Mouse (Mus musculus) brain, adult 2 months (tissue): ENCODE measurements around the gene Pla2g2e.
"Not testable (repeated sequence)": the region's sequence is repeated elsewhere in the genome, so short reads cannot be mapped to it uniquely, and the experiment has no call there.

Experiments
- DNase-seq: peaks from one replicate; pipeline ENCODE4 v3.0.0; 2011; ENCODE audit warnings: low read depth, low spot score

Gene Pla2g2e

DNA sequence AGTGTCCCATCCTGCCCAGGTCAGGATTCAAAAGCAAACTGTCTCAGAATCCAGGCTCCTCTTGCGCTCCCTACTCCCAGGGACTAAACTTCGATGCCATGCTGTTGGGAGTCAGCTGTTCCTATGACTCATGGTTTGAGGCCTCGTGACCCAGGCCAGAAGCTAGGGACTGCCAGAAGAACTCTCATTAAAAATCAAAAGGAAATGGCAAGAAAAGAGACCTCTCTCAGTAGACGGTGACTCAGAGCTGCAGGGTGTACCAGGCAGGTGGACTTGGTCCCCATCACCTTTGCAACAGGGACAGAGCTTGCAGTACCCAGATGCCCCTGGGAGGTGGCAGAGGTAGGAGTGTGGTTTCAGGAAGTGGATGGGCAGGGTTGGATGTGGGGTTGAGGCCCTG is at the start of gene Pla2g2e:
Gene Pla2g2e (plus strand): TSS at position 212 of the 400 bp plus-strand sequence.
- no peak for DNase-seq

DNA sequence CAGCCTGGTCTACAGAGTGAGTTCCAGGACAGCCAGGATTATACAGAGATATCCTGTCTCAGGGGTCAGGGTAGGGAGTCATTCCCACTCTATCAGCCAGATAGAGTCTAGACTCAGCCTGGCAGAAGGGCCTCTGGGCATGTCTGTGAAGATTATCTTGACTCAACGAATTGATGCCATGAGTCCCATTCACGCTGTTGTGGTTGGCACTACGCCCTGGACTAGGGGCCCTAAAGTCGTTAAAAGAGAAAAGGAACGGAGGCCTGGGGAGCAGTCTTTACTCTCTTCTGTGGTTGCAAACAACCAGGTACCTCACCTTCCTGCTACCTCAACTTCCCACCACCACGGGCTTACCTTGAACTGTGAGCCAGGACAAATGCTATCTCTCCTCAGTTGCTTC is 37.9 kb upstream of the Pla2g2e start:
- no peak for DNase-seq

DNA sequence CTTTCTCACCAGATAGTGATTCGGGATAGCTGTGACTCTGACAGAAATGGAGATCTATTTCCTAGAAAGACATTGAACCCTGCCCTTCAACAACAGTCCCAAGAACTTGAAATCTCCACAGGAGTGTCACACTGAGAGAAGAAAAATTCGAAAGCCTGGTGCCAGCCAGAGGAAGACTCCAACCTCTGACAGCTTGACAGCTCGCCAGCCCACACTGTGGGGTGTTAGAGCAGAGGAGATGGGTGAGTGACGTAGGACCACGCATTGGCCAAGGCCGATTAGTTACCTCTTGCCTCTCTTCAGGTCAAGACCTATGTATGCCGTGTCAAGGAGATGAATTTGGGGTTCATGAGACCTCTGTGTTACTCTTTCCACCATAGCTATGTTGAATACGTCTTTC is 37.0 kb upstream of the Pla2g2e start:
- DNase-seq: no peak

DNA sequence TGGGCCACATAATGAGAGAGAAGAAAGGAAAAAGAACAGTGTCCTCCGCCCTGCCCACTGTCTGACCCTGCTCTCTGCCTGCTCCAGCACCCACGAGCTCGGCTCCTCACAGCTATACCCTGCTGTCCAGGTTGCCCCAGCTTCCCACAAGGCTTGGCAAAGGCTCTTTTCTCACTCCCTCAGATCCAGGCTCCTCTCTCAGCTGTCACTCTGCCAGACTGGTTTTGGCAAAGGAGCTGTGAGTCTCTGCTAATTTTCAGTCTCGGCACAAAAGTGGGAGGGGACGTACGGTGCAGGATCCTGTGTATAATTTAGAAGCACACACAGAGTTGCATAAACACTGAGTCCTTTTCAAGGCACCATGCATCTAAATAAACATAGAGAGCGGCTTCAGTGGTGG is 36.4 kb upstream of the Pla2g2e start:
- peak; percentile 94 for DNase-seq

DNA sequence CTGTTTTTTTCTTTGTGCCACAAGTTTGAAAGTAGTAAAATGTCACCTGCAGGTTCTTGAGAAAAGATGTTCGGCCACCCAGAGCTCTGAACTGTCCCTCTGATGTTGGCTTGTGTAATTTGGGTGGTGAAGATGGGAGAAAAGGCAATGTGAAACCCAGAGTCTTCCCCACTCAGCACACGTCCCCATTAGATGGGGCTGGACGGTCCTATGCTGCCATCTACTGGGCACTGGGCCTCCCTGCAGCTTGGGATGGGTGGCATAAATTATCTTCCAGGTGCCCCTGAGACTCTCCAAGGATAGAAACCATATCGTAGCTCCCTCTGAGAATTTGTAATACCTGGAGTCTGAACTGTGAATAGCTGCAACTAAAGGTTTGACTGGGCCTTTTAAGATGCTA is 26.3 kb upstream of the Pla2g2e start:
- peak; percentile 81 for DNase-seq

DNA sequence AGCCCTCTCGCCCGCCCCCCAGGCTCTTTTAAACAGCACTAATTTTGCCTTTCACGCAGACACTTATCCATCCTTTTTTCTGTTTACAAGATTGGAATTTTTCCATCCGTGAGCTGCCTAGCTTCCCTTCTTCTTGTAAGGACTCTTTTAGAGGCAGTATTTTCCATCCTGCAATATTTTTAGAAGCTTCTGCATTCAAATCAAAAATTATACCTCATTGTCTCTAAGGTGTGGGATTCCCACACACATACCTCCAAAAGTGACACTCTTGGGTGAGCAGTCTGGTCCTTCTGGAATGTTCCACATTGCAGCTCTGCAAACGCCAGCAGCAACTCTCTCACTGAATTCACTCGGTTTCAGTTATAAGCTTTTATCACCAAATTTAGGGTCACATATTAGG is 24.8 kb upstream of the Pla2g2e start:
- peak; percentile 65 for DNase-seq

DNA sequence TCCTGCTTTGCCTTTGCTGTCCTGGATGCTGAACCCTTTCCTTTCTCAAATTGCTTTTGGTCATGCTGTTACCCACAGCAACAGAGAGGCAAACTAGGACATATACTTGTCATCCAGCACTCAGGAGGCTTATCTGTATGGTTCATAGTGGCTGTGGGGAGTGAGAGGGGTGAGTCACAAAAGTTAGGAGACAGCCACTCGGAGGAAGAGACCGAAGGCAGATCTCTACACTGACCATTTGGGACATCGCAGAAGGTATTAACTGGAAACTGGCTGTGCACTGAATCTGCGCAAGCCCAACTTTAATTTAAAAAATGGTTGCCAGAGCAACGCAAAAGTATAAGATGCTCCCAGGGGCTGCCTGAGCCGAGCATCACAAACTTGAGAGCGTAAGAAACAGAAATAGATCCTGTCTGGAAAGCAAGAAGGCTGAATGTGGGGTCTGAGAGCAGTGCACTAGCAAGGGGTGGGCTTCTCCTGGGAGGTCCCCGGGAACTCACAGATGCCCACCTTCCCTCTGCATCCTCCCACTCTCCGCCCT is 22.6 kb upstream of the Pla2g2e start:
- DNase-seq: peak; percentile 56

DNA sequence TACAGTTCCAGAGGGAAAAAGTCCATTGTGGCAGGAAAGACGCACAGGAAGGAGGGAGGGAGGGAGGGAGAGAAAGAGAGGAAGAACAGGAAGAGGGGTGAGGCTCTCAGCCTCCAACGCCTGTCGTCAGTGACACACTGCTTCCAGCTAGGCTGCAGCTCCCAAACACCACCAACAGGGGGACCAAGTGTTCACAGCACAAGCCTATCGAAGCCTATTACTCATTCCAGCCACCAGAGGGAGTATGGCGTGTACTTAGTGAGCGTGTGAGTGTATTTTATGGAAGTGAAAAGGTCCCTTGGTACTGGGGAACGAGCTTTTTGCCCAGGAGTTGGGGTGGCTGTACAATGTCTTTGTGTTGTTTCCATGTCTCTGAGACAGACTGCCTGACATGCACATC is 21.3 kb upstream of the Pla2g2e start:
- DNase-seq: peak; percentile 92

DNA sequence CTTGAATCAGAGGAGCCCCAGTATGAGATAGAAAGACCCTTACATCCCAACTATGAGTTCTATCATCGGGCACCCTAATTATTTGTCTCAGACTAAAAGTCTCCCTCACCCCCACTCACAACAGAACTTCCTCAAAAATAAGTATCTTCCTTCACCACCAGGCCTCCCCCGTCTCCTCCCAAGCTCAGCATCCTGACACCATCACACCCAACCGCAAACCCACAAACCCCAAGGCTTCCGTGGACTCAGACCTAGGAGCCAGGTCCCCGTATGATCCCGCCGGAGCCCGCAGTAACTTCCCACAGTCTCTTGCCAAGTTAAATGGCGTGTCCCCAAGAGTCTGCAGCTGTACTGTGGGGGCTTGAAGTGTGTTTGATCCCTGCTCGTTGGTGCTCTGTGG is 20.2 kb upstream of the Pla2g2e start:
- no peak for DNase-seq

DNA sequence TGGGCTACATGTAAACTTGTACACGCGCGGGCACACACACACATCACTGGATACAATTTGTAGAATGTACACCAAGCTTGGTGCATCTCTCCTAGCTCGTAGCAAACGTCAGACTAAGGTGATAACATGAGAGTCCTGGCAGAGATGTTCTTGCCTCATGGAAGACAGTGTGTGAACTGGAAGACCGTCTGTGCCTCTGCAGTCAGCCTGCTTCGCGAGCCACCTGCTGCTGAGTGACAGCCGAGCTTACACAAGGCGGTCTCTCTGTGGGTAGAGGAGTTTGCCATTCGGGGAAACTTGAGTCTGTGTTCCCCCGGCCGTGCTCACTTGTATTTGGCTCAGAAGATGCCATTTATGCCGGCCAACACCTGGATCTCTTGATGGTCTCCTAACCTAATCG is 19.3 kb upstream of the Pla2g2e start:
- peak; percentile 82 for DNase-seq

DNA sequence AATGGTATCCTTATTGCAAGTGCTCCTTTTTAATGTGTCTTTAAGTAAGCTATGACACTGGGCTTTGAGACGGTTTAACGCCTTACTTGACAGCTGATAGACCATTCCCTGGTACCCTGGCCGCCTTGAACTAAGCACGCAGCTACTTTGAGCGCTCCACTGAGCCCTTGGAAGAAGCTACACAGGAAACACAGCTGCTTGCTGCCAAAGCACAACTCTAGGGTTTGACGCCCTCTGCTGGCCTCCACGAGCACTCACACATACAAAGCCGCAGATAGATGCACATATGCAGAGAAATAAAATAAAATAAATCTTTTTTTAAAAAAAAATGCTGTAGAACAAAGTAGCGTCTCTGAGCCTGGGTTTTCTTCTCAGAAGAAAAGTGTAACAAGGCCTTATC is 18.5 kb upstream of the Pla2g2e start:
- DNase-seq: peak; percentile 77

DNA sequence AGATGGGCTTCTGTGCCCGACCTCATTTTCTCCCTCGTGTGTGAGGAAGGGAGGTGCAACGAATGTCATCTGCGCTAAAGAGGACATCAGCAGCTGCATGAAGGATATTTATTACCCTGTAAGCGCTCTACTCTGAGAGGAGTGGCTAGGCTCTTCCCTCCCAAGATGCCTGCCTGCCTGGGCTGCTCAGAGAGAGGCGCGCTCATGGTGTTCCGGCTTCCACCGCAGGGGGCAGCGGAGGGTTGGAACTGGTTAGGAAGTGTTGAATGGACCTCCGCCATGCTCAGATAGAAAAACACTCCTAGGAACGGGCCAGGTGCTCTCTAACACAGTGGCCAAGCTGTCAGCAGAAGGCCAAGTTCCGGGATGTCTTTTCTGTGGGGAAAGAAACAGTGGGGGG is 18.0 kb upstream of the Pla2g2e start:
- DNase-seq: peak; percentile 91

DNA sequence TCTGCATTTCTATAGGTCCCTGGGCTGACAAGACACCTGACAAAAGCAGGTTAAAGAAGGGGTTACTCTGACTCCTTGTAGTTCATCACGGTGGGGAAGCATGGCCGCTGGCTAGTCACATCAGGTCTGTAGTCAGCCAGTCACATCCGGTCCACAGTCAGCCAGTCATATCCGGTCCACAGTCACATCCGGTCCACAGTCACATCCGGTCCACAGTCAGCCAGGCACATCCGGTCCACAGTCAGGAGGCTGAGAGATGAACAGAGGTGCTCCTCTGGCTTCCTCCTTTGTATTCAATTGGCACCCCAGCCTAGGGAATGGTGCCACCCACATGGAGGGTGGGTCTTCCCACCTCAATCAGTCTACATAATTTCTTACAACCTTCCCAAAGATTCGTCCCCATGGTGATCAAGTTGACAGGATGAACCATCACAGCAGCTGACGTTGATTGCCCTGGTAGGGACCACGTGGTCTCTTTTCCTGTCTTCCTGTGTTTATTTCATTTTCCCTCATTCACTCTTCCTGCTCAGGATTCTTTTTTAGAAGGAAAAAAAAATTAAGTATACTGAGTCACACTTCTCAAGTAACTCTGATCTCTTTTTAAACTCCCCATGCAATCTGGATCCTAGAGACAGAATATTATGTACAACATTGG is 14.3 kb upstream of the Pla2g2e start, which contains the start of gene Pla2g5:
Gene Pla2g5 (minus strand): TSS at position 139 of the 655 bp plus-strand sequence.
- DNase-seq: no peak

DNA sequence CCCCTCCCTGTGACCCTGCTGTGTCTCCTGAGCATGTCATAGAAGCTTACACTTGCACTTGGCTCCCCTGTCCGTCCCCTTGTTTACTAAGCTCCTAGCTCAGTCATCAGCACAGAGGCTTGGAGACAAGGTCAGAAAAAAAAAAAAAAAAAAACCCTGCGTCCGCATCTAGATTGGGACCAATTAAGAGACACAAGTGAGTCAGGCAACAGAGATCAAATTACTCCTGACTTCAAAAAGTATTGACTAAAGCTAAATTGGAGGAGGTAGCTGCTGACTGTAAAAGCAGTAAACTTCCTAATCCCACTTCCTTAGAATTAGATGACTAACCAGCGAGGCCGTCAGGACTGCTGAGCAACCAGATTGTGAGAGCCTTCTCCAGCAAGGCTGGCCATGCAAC is 12.7 kb upstream of the Pla2g2e start:
- no peak for DNase-seq

DNA sequence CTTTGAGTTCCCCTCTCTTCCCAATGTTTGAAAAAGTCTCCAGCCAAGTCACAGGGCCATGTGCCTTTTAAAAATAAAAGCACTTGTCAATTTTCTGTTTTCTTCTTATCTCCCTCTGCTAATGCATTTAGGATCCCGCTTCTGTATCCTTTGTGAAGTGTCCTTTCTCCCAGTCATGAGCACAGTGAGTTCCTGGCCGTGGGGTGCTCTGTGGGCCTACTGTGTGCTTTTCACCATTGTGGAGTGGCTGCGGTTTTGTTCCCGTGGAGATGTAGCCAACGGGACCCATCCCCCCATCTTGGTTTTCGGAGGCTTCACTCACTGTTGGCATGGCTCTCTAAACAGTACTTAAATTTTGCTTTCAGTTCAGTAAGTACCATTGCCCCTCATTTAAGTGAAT is 11.8 kb upstream of the Pla2g2e start:
- DNase-seq: no peak

DNA sequence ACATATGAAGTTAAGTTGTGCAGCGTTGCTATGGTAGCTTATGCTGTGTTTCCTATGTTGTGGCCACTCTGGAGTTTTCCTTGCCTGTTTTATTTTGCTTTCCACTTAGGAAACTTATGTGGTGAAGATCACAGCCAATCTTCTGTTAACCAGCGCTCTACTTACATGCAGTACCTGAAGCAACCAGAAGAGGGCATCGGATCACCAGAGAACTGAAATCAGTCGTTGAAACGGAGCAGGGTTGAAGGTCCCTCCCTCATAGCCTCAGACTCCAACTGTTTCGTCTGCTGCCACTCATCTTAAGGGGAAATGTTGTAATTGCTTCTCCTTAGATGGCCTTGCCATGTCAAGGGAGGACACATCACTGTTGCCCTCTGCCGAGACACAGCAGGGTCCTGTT is 11.3 kb upstream of the Pla2g2e start:
- peak; percentile 81 for DNase-seq

DNA sequence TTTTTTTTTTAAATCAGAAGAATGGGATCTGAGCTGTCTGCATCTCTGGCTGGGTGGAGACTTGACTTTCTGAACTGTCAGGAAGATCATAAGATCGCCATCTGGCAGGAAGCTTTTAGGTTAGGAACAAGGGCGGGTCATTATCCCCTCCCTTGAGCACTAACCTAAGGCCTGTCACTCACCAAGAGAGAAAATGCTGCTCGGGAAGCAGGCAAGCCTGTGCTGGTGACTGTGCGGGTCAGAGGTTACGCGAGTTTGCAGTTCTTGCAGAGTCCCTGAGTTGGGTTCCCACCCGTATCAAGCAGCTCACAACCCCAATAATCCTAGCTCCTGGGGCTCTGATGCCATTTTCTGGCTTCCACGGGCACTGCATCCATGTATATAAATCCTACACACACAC is 9.1 kb upstream of the Pla2g2e start:
- DNase-seq: no peak

DNA sequence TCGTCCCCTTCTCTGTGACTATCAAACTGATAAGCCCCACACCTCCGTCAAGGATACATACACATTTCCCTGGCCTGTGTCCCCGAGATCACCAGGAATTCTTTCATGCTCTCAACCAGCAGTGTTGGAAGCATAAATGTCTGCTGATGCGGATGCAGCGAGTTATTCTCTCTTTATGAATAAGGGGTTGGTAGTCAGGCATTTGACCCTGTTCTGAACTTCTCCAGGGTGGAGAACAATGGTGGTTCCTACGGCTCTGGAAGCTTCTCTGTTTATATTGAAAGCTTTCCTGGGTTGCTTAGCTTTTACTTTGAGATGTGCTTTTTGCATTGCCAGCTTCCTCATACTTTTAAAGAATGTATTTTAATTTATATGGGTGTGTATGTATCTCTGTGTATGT is 3.9 kb upstream of the Pla2g2e start, which contains the start of gene Gm13030:
Gene Gm13030 (minus strand): TSS at position 101 of the 400 bp plus-strand sequence.
- DNase-seq: no peak

DNA sequence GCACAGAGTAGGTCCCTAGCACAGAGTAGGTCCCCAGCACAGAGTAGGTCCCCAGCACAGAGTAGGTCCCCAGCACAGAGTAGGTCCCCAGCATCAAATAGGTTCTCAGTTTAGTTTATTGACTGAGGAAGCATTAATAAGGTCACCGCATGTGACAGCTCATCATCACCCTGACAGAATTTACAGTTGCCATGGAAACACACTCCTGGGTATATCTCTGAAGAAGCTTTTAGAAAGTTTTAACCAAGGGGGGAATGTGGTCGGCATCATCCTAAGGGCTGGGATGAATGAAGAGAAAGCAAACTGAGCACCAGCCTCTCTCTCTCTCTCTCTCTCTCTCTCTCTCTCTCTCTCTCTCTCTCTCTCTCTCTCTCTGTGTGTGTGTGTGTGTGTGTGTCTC is 2.5 kb upstream of the Pla2g2e start:
- not testable (repeated sequence) for DNase-seq

DNA sequence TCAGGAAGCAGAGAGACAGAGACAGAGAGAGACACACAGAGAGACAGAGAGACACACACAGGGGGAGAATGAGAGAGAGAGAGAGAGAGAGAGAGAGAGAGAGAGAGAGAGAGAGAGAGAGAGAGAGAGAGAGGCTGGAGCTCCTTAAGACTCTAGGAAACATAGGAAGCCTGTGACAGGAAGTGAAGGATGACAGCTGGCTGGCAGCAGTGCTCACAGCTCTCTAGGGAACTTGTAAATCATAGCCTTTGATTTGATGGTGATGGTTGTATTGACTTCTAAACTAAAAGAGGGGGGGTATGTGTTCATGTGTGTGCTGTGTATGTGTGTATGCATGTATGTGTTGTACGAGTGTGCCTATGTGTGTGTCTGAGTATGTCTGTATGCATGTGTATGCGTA is 1.8 kb upstream of the Pla2g2e start:
- DNase-seq: no peak

DNA sequence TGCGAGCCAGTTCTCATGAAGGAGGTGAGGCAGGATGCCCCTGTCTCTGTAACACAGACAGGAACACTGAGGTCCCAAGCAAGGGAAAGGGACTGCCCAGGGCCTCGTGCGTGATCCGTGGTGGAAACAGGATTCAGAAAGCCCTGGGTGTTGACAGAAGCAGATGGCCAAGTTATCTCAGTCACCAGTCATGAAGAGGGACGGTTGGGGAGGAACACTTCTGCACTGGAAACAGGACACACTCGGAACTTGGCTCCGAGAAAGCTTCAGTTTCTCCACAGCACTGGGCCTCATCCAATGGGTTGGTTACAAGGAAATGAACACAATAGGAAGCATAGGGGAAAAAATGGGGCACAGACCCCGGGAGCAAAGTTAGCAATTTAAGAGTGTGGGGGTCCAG is 1.0 kb downstream of the Pla2g2e start:
- DNase-seq: no peak

DNA sequence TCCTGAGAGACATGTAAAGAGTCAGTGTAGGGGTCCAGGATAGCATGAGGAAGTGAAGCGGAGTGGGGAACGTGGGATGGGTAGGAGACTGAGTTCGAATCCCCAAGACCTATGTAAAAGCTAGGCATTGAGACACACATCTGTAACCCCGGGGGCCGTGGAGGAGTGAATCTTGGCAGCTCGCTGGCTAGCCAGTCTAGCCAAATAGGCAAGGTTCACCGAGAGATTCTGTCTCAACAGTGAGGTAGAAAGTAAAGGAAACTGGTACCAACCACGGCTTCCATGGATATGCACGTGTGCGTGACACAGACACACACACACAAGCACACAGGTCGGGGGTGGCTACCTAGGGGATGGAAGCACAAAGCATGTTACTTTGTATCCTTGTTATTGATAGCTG is 2.1 kb downstream of the Pla2g2e start:
- no peak for DNase-seq

DNA sequence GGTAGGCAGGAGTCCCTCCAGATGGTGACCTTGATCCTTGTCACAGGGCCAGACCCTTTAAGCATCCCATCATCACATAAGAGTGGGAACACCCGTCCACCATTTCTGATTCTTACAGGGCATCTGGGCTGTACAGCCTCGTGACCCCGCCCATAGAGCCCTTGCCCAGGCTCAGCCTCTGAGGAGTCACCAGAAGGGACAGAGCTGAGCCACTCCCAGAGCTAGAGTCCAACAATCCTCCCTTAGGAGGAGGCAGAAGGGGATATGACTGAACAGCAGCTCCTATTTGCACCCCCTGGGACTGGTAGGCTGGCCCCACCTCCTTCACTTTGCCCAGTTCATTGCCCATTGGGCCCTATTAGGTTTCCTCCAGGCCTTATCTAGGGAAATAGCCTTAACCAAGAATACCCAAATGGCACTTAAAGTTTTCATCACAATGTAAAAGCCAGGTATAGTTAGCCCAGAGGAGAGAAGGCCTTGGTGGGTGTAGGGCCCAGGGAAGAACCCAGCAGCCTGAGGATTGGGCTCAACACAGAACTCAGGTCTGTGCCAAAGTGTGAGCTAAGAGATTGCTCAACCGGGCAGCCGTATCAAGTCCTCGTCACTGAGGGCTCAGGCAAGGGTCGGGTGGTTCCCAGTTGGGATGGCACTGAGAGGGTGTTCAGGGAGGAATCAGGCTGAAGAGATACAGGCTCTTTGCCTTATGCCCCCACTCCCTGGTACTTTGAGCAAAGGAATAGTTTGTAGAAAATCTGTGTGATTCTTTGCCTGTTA is 3.3 kb downstream of the Pla2g2e start:
- no peak for DNase-seq
